Mouse (Mus musculus) embryonic facial prominence, embryonic 12.5 days (tissue): ENCODE results near the gene Rpl3l. TPM values are rescaled to one million over a fixed set of nuclear protein-coding genes. Genes with fewer than 3 reads are reported as not detected.
"Not testable (repeated sequence)": the region's sequence is repeated elsewhere in the genome, so short reads cannot be mapped to it uniquely, and the experiment has no call there.

Source experiments
- ATAC-seq: fragments of 200-750 bp; cut with Nextera tagmentation; 2 replicates; pipeline ENCODE4 v1.8.0; 2017; ENCODE audit not compliant: insufficient number of reproducible peaks, insufficient read depth, low FRiP score, low TSS enrichment
- H3K27ac ChIP-seq: fragments of 300-500 bp; sonication (generic); 2 replicates; pipeline ENCODE4 v1.5.1; 2016; ENCODE audit warnings: mild to moderate bottlenecking
- H3K27me3 ChIP-seq: fragments of 300-500 bp; sonication (generic); 2 replicates; pipeline ENCODE4 v1.6.1; 2016; ENCODE audit warnings: mild to moderate bottlenecking, moderate library complexity
- H3K36me3 ChIP-seq: fragments of 300-500 bp; sonication (generic); 2 replicates; pipeline ENCODE4 v1.6.1; 2016; ENCODE audit warnings: mild to moderate bottlenecking
- H3K4me1 ChIP-seq: fragments of 300-500 bp; sonication (generic); 2 replicates; pipeline ENCODE4 v1.6.1; 2016
- H3K4me2 ChIP-seq: fragments of 300-500 bp; sonication (generic); replicated peaks from 2 replicates; pipeline ENCODE4 v1.6.1; 2016; ENCODE audit warnings: mild to moderate bottlenecking, moderate library complexity
- H3K4me3 ChIP-seq: fragments of 300-500 bp; sonication (generic); 2 replicates; pipeline ENCODE4 v1.5.1; 2016; ENCODE audit warnings: mild to moderate bottlenecking
- H3K9ac ChIP-seq: fragments of 300-500 bp; sonication (generic); 2 replicates; pipeline ENCODE4 v1.6.1; 2016; ENCODE audit warnings: mild to moderate bottlenecking, moderate library complexity
- H3K9me3 ChIP-seq: fragments of 300-500 bp; sonication (generic); 2 replicates; pipeline ENCODE4 v1.6.1; 2016; ENCODE audit warnings: mild to moderate bottlenecking, moderate library complexity
- WGBS: fragments of 180-500 bp; shearing (Covaris S2); methylation state at CpG from one replicate; pipeline ENCODE4 v1.1.7; 2016; 5-methylcytosine and 5-hydroxymethylcytosine counted together
- polyA plus RNA-seq: library from polyadenylated mRNA; unstranded; fragments of >200 nt; fragmentation: Nextera tagmentation; extraction: Ambion mirVana; gene quantifications from 2 replicates; pipeline ENCODE4 v1.2.1, GENCODE M21; 2016

Gene Rpl3l
- polyA plus RNA-seq, 1 experiment from 2014 or later: not detected

GRCm38 (mm10) chr17:24701251-24701650, 26.4 kb upstream of the Rpl3l start:
- H3K9ac ChIP-seq: no peak overlapping the region
- 95% methylated on average over 9 of the region's 9 CpGs for WGBS

GRCm38 (mm10) chr17:24705821-24706220, 21.8 kb upstream of the Rpl3l start:
- WGBS: 95% methylated on average over 3 of the region's 3 CpGs
- no peak overlapping the region for H3K9ac ChIP-seq
- H3K36me3 ChIP-seq: peaks cover 42% of the 10 kb centered on the region
- H3K4me2 ChIP-seq: peak overlapping the region; percentile 71; the same call in 1 of the 2 replicates
- H3K9me3 ChIP-seq: no peaks in the 10 kb centered on the region
- no peak for ATAC-seq
- 0 out of 2 replicates have a peak overlapping the region, but pooled peaks have one; percentile 82 for H3K4me3 ChIP-seq
- peaks cover 11% of the 10 kb centered on the region for H3K4me1 ChIP-seq
- H3K27me3 ChIP-seq: no peaks in the 10 kb centered on the region
- H3K27ac ChIP-seq: no peak overlapping the region

More at GRCm38 (mm10) chr17:24701251-24701650, 26.4 kb upstream of the Rpl3l start:
- peaks cover 18% of the 10 kb centered on the region for H3K4me1 ChIP-seq
- peaks cover 57% of the 10 kb centered on the region for H3K36me3 ChIP-seq
- no peaks in the 10 kb centered on the region for H3K9me3 ChIP-seq
- no peaks in the 10 kb centered on the region for H3K27me3 ChIP-seq
- no peak overlapping the region for H3K4me3 ChIP-seq
- ATAC-seq: no peak
- H3K27ac ChIP-seq: no peak overlapping the region
- H3K4me2 ChIP-seq: no peak overlapping the region

DNA sequence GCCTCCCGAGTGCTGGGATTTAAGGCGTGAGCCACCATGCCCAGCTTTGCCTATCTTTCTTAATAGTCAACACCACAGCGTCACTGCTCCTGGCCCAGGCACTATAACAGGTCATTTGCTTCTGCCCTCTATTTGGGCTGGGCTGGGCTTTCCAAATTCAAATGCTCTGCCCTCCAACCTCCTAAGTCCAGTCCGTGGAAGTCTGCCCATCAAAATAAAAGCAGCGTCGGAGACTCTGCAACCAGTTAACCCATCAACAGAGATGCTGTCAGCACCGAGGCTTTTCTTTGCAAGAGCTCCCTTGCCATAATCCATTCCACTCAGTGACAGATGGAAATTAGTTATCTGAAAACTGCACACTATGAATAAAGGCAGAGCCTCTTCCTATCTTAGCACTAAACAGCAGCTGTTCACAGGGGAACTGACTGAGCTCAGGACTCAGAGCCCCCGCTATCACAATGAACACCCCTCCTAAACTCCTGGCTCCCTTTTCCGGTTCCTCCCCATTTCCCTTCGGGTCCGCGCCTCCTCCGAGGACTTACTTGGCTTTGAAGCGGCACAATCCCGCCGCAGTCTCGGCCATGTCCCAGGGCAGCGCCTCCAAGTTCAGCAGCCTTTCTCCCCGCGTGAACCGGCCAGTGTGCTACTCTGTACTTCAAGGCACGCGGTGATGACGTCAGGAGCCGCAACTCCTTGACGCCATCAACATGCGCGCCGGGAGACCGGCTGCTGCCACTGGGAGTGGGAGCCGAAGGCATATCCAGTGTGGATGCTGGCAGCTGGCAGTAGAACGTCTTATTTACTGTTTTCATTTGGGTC, 20.4 kb upstream of the Rpl3l start, which contains the start of gene Tbl3:
Tbl3 (minus strand) TSS at position 679 of the 819 bp plus-strand sequence.
- Histone ChIP-seq H3K4me3 (peak within 1 kb of the TSS; percentile 82), H3K9ac (peak within 1 kb of the TSS; percentile 71), H3K27me3 (no peaks in the 10 kb centered on the region), H3K27ac (peak within 1 kb of the TSS; percentile 71), H3K4me1 (peaks cover 11% of the 10 kb centered on the region), H3K4me2 (peak within 1 kb of the TSS; percentile 71), H3K36me3 (peaks cover 28% of the 10 kb centered on the region), H3K9me3 (no peaks in the 10 kb centered on the region)
- WGBS: 3% methylated on average over 32 of the region's 32 CpGs
- peak; percentile 72; the same call in 1 of the 2 replicates for ATAC-seq

GRCm38 (mm10) chr17:24707801-24708425, 19.7 kb upstream of the Rpl3l start:
- Histone ChIP-seq H3K9me3 (no peaks in the 10 kb centered on the region), H3K4me3 (peak overlapping the region; percentile 82), H3K4me2 (peak overlapping the region; percentile 71), H3K27me3 (no peaks in the 10 kb centered on the region), H3K4me1 (peaks cover 11% of the 10 kb centered on the region), H3K36me3 (peaks cover 22% of the 10 kb centered on the region), H3K9ac (peak overlapping the region; percentile 71), H3K27ac (peak overlapping the region; percentile 71)
- no peak for ATAC-seq
- WGBS: 6% methylated on average over 24 of the region's 24 CpGs

GRCm38 (mm10) chr17:24708646-24709045, 19.0 kb upstream of the Rpl3l start:
- no peak overlapping the region for H3K4me2 ChIP-seq
- WGBS: 34% methylated on average over 2 of the region's 2 CpGs
- peaks cover 11% of the 10 kb centered on the region for H3K4me1 ChIP-seq
- H3K9ac ChIP-seq: no peak overlapping the region
- no peak for ATAC-seq
- no peaks in the 10 kb centered on the region for H3K9me3 ChIP-seq
- peaks cover 19% of the 10 kb centered on the region for H3K36me3 ChIP-seq
- H3K27ac ChIP-seq: no peak overlapping the region
- H3K27me3 ChIP-seq: no peaks in the 10 kb centered on the region
- H3K4me3 ChIP-seq: no peak overlapping the region

- no peaks in the 10 kb centered on the region for H3K27me3 ChIP-seq
- 83% methylated on average over 6 of the region's 6 CpGs for WGBS
- peaks cover 27% of the 10 kb centered on the region for H3K36me3 ChIP-seq
- H3K27ac ChIP-seq: no peak overlapping the region
- no peak for ATAC-seq
- H3K4me2 ChIP-seq: no peak overlapping the region
- H3K4me1 ChIP-seq: peaks cover 7% of the 10 kb centered on the region; the same call in 1 of the 2 replicates
- H3K9ac ChIP-seq: no peak overlapping the region
- no peaks in the 10 kb centered on the region for H3K9me3 ChIP-seq
- H3K4me3 ChIP-seq: no peak overlapping the region
These were observed 12.1 kb upstream of the Rpl3l start for GRCm38 (mm10) chr17:24715556-24715955.

GRCm38 (mm10) chr17:24716166-24716682, 11.4 kb upstream of the Rpl3l start:
- H3K9me3 ChIP-seq: no peaks in the 10 kb centered on the region
- no peak for ATAC-seq
- H3K4me3 ChIP-seq: no peak overlapping the region
- no peaks in the 10 kb centered on the region for H3K27me3 ChIP-seq
- H3K4me1 ChIP-seq: peaks cover 9% of the 10 kb centered on the region
- H3K36me3 ChIP-seq: peaks cover 31% of the 10 kb centered on the region
- H3K27ac ChIP-seq: no peak overlapping the region
- no peak overlapping the region for H3K9ac ChIP-seq
- H3K4me2 ChIP-seq: no peak overlapping the region
- 97% methylated on average over 15 of the region's 15 CpGs for WGBS

DNA sequence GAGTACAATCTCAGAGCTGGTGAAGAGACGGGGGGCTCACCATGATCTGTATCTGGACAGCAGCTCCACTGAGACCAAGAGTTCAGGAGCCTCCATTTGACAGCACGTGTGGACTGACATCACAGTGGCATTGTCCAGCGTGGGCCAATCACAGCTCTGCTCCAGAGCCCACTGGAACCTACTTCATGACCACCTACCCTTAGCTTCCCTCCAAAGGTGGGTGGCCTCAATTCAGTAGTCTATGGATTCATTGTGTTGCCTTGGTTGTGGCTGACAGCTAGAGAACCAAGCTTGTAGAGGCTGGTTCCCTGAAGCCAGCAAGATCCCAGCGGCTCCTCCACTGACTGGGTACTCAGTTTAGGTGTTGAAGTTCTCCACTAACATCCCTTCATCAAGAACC, 9.7 kb upstream of the Rpl3l start, which contains the start of the genes Rnf151 and Rps2:
Rnf151 (minus strand) TSS at position 121 of the 400 bp plus-strand sequence.
Rps2 (plus strand) TSS at position 174 of the 400 bp plus-strand sequence.
- peak within 1 kb of the TSS; percentile 84 for H3K4me3 ChIP-seq
- H3K27me3 ChIP-seq: no peaks in the 10 kb centered on the region
- H3K9me3 ChIP-seq: no peaks in the 10 kb centered on the region
- H3K9ac ChIP-seq: peak within 1 kb of the TSS; percentile 87
- peaks cover 45% of the 10 kb centered on the region for H3K36me3 ChIP-seq
- 84% methylated on average over 4 of the region's 4 CpGs for whole genome bisulfite sequencing
- H3K27ac ChIP-seq: no peak within 1 kb of the TSS
- peaks cover 23% of the 10 kb centered on the region for H3K4me1 ChIP-seq
- no peak for ATAC-seq
- H3K4me2 ChIP-seq: peak within 1 kb of the TSS; percentile 66

DNA sequence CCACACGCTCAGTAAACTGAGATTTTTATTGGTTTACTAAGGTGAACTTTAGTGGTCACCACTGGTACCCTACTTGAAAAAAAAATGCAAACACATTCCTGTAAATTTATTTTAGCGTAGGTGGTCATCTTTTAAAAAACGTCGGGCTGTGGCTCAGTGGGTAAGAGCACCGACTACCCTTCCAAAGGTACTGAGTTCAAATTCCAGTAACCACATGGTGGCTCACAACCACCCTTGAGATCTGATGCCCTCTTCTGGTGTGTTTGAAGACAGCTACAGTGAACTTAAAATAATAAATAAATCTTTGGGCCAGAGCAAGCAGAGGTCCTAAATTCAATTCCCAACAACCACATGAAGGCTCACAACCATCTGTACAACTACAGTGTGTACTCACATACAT, 8.7 kb upstream of the Rpl3l start:
- Histone ChIP-seq H3K9ac (peak overlapping the region; percentile 87), H3K36me3 (peaks cover 45% of the 10 kb centered on the region), H3K4me3 (peak overlapping the region; percentile 84), H3K4me1 (peaks cover 29% of the 10 kb centered on the region), H3K4me2 (peak overlapping the region; percentile 66), H3K27ac (peak overlapping the region; percentile 81; the same call in 1 of the 2 replicates)
- not testable (repeated sequence) for ATAC-seq, H3K9me3 ChIP-seq, H3K27me3 ChIP-seq
- WGBS: 63% methylated on average over 5 of the region's 5 CpGs

DNA sequence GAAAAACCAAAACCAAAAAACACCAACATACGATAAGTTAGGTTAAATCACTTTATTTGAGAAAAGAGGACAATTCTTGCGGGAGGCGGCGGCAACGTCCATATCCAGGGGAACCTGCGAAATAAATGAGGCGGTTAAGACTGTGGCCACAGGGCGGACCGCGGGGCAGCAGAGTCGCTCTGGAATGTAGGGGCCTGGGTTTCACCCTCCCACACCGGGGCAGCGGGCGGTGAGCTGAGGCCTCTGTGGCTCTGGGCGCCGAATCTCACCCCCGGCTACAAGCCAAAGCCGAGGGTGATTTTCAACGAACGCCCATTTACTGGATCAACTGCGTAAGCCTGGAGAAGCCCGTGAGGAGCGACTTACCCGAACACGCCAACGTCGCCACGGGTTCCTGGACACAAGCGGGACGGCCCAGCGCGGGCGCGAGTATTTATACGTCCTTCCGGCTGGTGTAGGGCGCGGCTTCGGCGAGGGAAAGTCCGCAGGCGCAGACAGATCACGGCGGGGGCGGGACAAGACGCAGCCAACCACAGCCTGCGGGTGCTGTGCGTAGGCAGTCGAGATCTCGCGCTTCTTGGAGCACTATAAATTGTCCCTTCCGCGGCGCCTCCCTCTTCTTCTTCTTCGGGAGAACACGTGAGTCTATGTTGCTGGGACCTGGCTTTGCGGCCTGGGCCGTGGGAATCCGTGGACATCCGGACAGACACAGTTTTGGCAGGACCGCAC, 8.0 kb upstream of the Rpl3l start:
- peak; percentile 98 for ATAC-seq
- under 1% methylated on average over 61 of the region's 61 CpGs for WGBS
- H3K36me3 ChIP-seq: peaks cover 45% of the 10 kb centered on the region
- H3K4me2 ChIP-seq: peak overlapping the region; percentile 85
- peaks cover 29% of the 10 kb centered on the region for H3K4me1 ChIP-seq
- H3K9me3 ChIP-seq: no peaks in the 10 kb centered on the region
- peak overlapping the region; percentile 89 for H3K27ac ChIP-seq
- no peaks in the 10 kb centered on the region for H3K27me3 ChIP-seq
- H3K9ac ChIP-seq: peak overlapping the region; percentile 88
- H3K4me3 ChIP-seq: peak overlapping the region; percentile 84

GRCm38 (mm10) chr17:24720616-24721015, 7.0 kb upstream of the Rpl3l start:
- Histone ChIP-seq H3K36me3 (peaks cover 41% of the 10 kb centered on the region), H3K27ac (0 out of 2 replicates have a peak overlapping the region, but pooled peaks have one; percentile 89), H3K9ac (peak overlapping the region; percentile 88), H3K4me1 (peaks cover 29% of the 10 kb centered on the region), H3K4me3 (peak overlapping the region; percentile 84), H3K4me2 (peak overlapping the region; percentile 85)
- not testable (repeated sequence) for ATAC-seq, H3K27me3 ChIP-seq, H3K9me3 ChIP-seq
- WGBS: 2% methylated on average over 11 of the region's 11 CpGs
